Mouse (Mus musculus) adipocyte (in vitro differentiated cells): Measurements from ENCODE around the gene Psma7.

Experiments used
- DNase-seq: peaks from one replicate; pipeline ENCODE4 v3.0.0-alpha.2; 2016; ENCODE audit warnings: low spot score

Psma7 gene

DNA sequence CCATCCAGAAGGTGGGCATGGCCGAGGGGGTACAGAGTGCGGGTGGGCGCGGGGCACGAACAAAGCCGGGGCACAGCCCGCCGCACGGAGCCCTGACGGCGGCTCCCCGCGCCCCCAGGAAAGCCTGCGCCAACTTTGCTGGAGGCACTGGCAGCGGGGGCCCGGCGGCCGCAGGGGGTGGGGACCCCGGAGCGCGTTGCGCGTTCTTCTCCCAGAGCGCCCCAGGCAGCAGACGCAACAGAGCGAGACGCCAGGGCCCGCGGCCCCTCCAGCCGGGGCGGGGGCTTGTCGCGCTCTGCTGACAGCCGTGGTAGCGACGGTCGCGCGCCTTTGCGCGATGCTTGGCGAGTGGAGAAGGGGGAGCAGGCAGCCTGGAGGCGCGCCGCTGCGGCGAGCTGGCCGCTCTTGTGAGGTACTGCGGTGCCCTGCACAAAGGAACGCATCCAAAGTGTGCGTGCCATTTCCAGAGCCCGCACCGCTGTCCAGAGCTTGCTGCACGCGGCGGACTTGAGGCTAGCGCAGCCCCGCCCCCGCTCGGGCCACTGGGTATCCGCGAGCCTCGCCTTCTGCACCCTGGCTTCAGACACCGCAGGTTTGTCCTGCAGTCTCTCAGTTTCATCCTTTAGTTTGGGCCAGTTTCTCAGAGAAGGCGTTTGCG lies 754 bp upstream of the Psma7 start:
- peak; percentile 41 for DNase-seq

DNA sequence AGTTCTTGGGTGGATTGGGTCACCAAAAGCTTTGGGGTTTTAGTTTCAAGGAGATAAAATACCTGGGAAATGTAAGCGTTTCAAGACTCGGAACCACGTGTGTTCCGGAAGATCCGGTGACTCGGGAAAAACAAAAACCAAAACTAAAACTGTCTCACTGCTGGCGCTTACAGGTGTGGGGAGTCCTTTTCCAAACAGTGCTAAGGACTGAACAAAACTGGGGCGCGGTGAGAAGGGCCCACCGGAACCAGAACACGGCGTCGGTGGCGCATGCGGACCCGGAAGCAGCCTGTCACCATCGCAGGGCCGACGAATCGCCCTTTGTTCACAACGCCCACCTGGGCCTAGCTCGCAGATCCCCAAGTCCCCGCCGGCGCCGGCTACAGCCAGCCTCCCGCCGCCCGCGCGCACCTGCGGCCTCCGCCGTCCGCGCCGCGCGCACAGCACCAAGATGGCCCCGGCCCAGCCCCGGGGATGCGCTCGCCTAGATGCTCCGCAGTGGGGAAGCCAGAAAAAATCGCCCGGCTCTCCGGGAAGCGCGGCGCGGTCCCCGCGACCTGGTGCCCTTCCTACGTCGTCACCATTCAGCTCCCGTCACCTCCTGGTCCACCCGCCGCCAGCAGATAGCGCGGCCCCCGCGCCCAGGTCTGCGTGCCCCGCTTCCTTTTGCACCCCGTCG lies 517 bp downstream of the Psma7 start:
- peak; percentile 55 for DNase-seq

DNA sequence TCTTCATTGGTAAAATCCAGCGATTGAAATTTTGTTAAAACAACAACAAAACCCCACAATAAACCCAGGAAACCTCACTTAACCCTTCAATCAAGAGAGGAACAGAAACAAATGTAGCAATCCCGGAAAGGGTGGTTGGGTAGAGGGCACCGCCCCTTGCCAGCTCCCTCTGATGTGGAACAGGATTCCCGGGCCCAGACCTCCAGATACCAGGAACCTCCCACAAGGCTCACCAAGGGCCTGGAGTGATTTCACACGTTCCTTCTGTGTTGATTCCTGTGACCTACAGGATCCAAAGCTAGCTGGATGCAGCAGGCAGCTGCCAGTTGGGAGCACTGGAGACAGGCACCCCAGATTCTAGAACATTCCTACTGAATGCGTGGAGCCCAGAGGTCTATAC lies 1.8 kb downstream of the Psma7 start:
- peak; percentile 53 for DNase-seq

- DNase-seq, result no peak
Observed at GRCm38 (mm10) chr2:180034753-180035152, 7.5 kb downstream of the Psma7 start.

DNA sequence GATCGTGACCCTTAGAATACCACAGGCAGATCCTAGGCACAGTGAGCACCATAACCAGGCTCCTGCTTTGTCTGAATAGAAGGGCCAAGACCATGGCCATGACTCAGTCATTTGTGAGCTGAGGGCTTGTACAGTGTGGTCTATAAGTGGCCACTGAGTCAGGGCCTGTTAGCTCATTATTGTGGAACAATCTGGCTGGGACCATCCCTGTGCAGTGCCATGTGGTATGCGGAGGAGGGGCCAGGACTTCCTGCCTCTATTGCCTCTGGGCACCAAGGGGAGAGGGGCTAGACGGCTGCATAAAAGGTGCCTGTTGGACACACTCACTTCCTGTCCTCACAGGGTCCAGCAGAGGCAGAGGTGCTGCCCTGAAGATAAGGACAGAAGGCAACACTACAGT lies 8.3 kb downstream of the Psma7 start:
- no peak for DNase-seq

GRCm38 (mm10) chr2:180032925-180033324 lies 9.3 kb downstream of the Psma7 start:
- DNase-seq, result no peak

DNA sequence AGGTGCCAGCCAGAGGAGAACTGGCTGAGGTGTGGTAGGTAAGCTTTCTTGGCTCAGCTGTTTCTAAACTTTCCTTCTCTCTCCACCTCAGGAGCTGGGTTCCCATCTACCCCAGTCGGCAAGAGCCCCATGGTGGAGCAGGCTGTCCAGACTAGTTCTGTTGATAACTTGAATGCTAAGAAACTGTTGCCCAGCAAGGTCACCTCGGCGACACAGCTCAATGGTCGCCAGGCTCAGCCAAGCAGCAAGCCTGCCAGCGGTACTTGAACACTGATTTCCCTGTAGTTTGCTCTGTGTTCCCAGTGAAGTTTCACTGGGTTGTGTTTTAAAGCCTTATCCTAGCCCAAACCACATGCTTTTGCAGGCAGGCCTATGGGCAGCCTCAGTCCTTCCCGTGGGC lies 11.0 kb downstream of the Psma7 start:
- no peak for DNase-seq

DNA sequence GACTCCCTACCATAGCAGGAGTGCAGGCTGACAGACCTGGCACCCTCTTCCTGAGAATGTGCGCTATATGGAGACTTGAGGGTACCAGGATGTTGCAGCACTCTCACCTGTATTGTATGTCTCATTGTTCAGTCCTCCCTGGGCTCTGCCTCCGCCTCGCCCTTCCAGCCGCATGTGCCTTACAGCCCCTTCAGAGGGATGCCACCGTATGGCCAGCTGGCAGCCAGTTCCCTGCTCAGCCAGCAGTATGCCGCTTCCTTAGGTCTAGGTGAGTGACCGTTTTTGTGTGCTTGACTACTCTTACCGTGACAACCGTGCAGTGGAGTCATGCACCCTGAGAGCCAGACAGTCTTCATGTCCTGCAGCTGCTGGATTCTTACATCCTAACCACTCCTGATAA lies 14.5 kb downstream of the Psma7 start:
- DNase-seq, result no peak

- no peak for DNase-seq
Observed at GRCm38 (mm10) chr2:180025861-180026200, 16.4 kb downstream of the Psma7 start.

DNA sequence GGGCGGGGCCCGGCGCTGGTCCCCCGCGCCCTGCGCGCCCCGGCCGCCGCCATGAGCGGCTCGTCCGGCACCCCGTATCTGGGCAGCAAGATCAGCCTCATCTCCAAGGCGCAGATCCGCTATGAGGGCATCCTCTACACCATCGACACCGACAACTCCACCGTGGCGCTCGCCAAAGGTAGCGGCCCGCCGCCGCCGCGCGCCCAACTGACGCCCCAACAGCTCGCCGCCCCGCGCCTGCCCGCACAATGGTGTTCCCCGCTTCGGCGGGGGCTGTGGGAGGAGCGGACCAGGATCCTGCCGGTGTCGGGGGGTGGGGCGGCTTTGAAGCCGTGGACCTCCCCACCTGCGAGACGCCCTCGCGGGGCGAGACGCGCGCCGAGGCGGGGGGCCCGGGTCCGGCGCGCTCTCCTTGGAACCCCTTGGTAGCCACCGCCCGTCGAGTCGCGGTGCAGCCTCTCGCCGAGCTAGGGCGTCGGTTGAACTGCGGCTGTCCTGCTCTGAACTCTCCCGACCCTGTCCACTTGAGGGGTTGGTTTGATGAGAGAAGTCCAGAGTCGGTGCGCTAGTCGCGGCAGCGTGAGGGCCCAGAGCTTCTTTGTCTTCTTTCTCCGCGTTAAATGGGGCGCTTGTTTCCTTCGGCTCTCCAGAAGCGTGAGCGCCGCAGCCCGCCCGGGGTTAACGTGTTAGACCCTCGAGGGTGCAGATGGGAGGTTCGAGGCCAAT lies 16.9 kb downstream of the Psma7 start:
- DNase-seq, result no peak

GRCm38 (mm10) chr2:180024401-180025098 lies 17.7 kb downstream of the Psma7 start, which contains the start of gene Lsm14b:
Lsm14b (plus strand) TSS chr2:180024987.
- DNase-seq, result peak; percentile 97

GRCm38 (mm10) chr2:180022751-180023150 lies 19.5 kb downstream of the Psma7 start:
- DNase-seq, result no peak

DNA sequence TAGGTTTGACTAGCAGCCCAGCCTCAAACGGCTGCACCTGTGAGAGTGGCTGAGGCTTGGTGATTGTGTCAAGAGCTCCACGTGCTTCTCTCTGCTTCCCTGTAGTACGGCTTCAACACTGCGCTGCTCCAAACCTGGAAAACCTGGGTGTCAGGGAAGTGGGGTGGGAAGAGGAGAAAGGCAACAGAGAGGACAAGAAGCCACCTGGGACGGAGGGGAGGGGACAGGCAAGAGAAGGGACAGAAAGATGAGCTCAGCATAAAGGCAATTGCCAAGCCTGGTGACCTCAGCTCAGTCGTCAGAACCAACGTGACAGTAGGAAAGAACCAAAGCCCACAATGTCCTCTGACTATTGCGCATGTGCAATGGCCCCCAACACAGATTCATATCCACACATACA lies 21.3 kb downstream of the Psma7 start:
- DNase-seq, result no peak

DNA sequence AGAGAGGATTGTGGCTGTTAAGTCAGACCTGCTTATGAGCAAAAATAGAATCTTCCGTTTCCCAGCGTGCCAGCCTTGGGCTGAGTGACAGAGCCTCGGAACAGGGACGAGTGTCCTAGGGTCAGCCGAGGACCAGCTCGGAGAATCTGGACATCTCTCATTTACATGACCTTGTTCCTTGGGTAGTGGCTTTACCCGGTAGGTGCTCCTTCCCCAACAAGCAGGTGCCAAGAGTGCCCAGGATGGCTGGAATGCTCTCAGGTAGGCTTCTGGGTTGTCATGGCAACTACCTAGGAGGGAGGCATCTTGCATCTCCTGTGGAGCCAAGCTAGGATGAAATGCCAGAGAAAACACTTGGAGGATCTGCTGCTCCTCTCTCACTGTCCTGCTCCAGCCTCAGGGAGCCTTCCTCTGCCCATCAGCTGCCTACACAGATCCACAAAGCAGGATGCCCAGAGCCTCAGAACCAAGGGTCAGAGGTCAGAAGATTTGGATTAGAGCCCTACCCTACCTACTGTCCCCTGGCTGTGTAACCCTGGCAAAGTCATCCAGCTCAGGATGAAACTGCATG lies 22.1 kb downstream of the Psma7 start:
- no peak for DNase-seq

DNA sequence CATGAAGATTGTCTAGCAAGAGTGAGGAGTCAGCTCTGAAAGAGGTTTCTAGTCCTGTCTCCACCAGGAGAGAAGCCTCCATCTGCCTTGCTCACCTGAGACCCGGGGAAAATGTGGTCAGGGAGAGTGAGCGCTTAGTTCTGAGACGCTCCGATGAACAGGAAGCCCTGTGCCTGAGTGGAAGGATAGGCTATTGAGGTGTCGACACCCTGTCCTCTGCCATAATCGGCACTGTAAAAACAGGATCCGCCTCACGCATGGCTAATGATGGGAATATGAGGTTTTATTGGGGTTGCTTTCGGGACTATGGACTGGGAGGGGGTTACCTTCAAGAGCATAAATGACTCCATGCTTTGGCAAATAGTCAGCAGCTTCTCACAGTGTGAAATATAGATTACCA lies 23.7 kb downstream of the Psma7 start:
- DNase-seq, result no peak

- peak; percentile 39 for DNase-seq
Observed at GRCm38 (mm10) chr2:180017632-180018031, 24.6 kb downstream of the Psma7 start.

- no peak for DNase-seq
Observed at GRCm38 (mm10) chr2:180013686-180014085, 28.5 kb downstream of the Psma7 start.

DNA sequence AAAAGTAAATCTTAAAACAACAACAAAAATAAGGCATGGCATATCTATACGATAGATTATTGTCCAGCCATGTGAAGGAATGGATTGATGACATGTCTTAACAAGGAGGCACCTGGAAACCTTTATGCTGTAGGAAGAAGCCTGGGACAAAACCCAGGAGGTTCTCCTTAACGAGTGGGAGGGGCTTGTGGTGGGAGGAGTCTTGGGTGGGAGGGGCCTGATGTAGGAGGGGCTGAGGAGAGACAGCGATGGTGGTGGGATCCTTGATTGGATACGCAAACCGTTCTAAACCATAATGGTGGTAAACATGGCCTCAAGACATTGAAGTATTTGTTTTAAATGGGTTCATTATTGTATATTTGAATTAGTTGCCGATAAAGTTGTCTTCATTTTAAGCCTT lies 30.9 kb downstream of the Psma7 start:
- DNase-seq, result no peak

GRCm38 (mm10) chr2:180010686-180011085 lies 31.5 kb downstream of the Psma7 start:
- DNase-seq, result no peak

GRCm38 (mm10) chr2:180006352-180007017 lies 35.7 kb downstream of the Psma7 start:
- no peak for DNase-seq

DNA sequence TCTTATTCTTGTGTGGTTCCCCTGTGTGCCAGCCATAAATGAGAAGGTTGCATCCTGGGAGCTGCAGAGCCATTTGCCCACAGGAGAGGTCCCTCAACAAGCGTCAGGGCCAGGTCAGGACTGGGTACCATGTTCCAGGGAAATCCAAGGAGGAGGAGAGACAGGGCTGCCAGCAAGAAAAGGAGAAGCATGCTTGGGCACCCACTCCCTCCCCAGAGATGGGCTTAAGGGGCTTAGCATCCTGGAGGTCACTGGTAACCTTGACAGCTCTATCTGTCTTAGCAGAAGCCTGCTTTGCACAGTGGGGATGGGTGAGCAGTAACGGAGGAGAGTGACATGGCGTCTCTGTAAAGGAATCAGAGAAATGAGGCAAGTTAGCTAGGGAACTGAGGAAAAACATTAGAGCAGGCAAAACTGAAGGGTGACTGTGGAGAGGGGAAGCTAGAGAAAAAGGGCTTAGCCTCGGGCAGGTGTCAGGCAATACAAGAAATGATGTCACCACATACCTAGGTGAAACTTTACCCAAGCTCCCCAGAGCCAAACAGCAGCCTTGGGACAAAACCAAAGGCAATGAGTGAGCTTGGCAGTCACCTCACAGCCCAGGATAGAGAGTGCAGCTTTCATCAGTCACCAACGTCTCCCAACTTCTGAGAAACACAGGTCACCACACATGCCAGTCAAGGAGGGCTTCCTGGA lies 36.4 kb downstream of the Psma7 start:
- DNase-seq, result no peak
